Mouse (Mus musculus) embryo, embryonic 9.5 days (tissue): ENCODE measurements around the gene Uggt1.

Source experiments
- DNase-seq: peaks from one replicate; pipeline ENCODE4 v3.0.0-alpha.2; 2017; ENCODE audit errors: extremely low spot score

Gene Uggt1

GRCm38 (mm10) chr1:36257276-36257675 lies 12.8 kb upstream of the Uggt1 start:
- no peak for DNase-seq

- DNase-seq: no peak
Measured at GRCm38 (mm10) chr1:36255871-36256640, 11.5 kb upstream of the Uggt1 start.

GRCm38 (mm10) chr1:36254635-36255360 lies 10.3 kb upstream of the Uggt1 start:
- DNase-seq: peak; percentile 44

GRCm38 (mm10) chr1:36252791-36253190 lies 8.3 kb upstream of the Uggt1 start:
- DNase-seq: peak; percentile 75

- no peak for DNase-seq
Measured at GRCm38 (mm10) chr1:36251426-36251825, 6.9 kb upstream of the Uggt1 start.

- DNase-seq: no peak
Measured at GRCm38 (mm10) chr1:36246688-36247087, 2.2 kb upstream of the Uggt1 start.

GRCm38 (mm10) chr1:36244828-36245215 lies 302 bp upstream of the Uggt1 start:
- DNase-seq: no peak

- no peak for DNase-seq
Measured at GRCm38 (mm10) chr1:36243447-36244057, 968 bp downstream of the Uggt1 start.

GRCm38 (mm10) chr1:36241903-36242429 lies 2.6 kb downstream of the Uggt1 start:
- no peak for DNase-seq

GRCm38 (mm10) chr1:36240176-36240575 lies 4.3 kb downstream of the Uggt1 start:
- no peak for DNase-seq

- DNase-seq: no peak
Measured at GRCm38 (mm10) chr1:36239396-36239795, 5.1 kb downstream of the Uggt1 start.

- DNase-seq: no peak
Measured at GRCm38 (mm10) chr1:36235855-36236254, 8.7 kb downstream of the Uggt1 start.

GRCm38 (mm10) chr1:36235057-36235639 lies 9.4 kb downstream of the Uggt1 start:
- DNase-seq: no peak

GRCm38 (mm10) chr1:36233218-36233617 lies 11.3 kb downstream of the Uggt1 start:
- DNase-seq: no peak

- no peak for DNase-seq
Measured at GRCm38 (mm10) chr1:36230919-36231705, 13.4 kb downstream of the Uggt1 start.

GRCm38 (mm10) chr1:36228461-36228860 lies 16.1 kb downstream of the Uggt1 start:
- no peak for DNase-seq

GRCm38 (mm10) chr1:36224648-36225047 lies 19.9 kb downstream of the Uggt1 start:
- DNase-seq: no peak

GRCm38 (mm10) chr1:36214324-36214723 lies 30.2 kb downstream of the Uggt1 start:
- no peak for DNase-seq

GRCm38 (mm10) chr1:36201739-36202138 lies 42.8 kb downstream of the Uggt1 start:
- DNase-seq: no peak

- no peak for DNase-seq
Measured at GRCm38 (mm10) chr1:36194482-36194881, 50.0 kb downstream of the Uggt1 start.

GRCm38 (mm10) chr1:36191966-36192365 lies 52.6 kb downstream of the Uggt1 start:
- no peak for DNase-seq
